Mouse (Mus musculus): ENCODE data around the gene Adam34.
"Not testable (repeated sequence)": the region's sequence is repeated elsewhere in the genome, so short reads cannot be mapped to it uniquely, and the experiment has no call there.

Gene Adam34

DNA sequence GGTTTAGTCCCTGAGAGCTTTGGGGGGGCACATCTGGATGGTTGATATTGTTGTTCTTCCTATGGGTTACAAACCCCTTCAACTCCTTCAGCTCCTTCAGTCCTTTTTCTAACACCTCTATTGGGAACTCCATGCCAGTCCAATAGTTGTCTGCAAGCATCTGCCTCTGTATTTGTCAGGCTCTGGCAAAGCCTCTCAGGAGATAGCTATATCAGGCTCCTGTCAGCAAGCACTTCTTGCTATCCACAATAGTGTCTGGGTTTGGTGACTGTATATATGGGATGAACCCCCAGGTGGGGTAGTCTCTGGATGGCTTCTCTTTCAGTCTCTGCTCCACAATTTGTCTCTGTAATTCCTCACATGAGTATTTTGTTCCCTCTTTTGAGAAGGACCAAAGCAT, at the start of gene Adam34:
Gene Adam34 (minus strand): TSS at position 101 of the 400 bp plus-strand sequence.
- in situ Hi-C loops (cut with MboI, MseI): no loop called here

- in situ Hi-C loops (cut with MboI, MseI): no loop called here
These were observed 82.7 kb downstream of the Adam34 start, which contains the start of gene Gm5346 for GRCm38 (mm10) chr8:43627176-43627575. Gene Gm5346, minus strand, starts transcription at chr8:43627276.

DNA sequence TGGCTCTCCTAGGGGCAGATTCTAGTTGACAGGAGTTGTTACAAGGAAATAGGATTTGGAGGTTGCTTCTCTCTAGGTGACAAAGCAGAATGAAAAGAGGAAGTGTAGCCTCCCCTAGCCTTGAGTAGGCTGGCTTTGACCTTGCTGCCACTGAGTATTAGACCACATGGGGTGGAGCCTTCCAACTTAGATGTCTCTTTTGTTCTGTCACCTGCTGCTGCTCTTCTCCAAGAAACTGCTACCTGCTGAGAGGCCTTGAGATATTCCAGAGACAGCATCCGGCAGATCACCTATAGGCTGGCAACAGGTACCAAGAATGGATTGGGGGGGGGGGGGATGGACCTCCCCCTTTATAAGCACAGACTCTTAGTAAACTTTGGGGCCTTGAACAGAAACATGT, 93.8 kb downstream of the Adam34 start:
- in situ Hi-C loops (cut with MboI, MseI): no loop called here

DNA sequence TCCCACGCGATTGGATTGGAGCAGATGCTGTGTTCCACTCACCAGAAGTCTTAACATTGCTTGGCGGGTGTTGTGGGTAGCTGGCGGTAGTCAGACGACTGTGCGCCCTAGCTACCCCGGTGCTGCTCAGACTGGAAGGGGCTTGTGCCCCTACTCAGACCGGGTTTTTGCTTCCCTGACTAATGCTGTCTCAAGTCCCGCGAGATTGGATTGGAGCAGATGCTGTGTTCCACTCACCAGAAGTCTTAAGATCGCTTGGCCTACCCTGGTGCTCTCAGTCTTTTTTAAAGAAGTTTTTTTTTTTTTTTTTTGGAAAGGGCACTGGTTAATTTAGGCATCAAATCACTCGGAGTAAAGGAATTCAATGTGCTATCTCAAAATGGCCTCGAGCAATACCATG, 106.2 kb downstream of the Adam34 start:
- in situ Hi-C loops (cut with MboI, MseI): not testable (repeated sequence)

DNA sequence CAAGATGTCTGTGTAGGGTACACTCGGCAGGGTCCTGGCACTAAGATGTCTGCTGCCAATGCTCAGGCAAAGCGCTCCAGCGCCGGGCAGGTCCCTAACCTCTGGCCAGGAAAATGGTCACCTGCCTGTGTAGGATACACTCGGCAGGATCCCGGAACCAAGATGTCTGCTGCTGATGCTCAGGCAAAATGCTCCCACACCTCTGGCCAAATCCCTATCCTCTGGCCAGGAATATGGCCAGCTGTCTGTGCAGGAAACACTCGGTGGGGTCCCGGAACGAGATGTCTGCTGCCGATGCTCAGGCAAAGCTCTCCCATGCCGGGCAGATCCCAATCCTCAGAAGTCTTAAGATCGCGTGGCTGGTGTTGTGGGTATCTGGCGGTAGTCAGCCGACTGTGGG, 106.7 kb downstream of the Adam34 start:
- in situ Hi-C loops (cut with MboI, MseI): not testable (repeated sequence)
